Comparison of ENCODE assay signal across 9 mouse cellular contexts in the genomic region with DNA sequence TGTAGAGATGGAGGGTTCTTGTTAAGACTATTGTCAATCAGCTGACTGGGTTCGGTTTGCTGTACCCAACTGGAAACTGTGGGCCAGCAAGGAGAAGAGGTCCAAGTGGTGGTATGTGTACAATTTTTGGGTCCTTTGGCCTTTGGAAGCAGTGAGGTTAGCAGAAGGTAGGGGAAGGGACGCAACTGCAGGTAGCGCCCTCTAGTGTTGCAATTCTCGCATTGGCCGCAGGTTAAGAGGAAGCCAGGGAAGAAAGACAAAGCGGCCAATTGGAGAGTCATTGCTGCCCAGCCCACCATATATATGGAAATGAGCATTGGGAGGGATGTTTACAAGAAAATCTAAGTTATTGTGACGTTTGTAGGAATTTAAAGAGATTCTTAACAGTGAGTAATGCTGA. TPM values are rescaled to one million over a fixed set of nuclear protein-coding genes. Genes with fewer than 3 reads are reported as not detected.
DNase-seq lines count a peak whose midpoint lies in the region; ATAC-seq and TF ChIP-seq lines count a peak whose summit lies in the region.
"Had no signal": no experiment of that assay in that cellular context is flagged by ENCODE, and none has a peak within 500 bp of the region (broad histone marks: within the 10 kb centered on the region; RNA-seq: fewer than 3 reads in every experiment).

No protein-coding gene starts in this region.

- peak; percentile 57 for DNase-seq in hindbrain, embryonic 10.5 days (ENCODE audit: low spot score)
- DNase-seq in CD4-positive helper T cell, adult 2 months (ENCODE audit: low read depth, low spot score), result peak; percentile 30
- DNase-seq in adrenal gland, adult 2 months, result peak; percentile 54
- peak; percentile 69 for DNase-seq in gastrocnemius, adult 2 months
- DNase-seq in left cerebral cortex, postnatal 25 days (ENCODE audit: low spot score in 2 of 2), result peak; percentile 13 to 28
- peak; percentile 48 for DNase-seq in neural tube, embryonic 11.5 days (ENCODE audit: low spot score)
- DNase-seq in thymus, postnatal 4 days, result peak; percentile 83

- H3K4me2 ChIP-seq in hindbrain, embryonic 13.5 days, result no peak overlapping the region
- H3K4me2 ChIP-seq in neural tube, embryonic 11.5 days (ENCODE audit: low read depth), result no peak overlapping the region
- H3K4me2 ChIP-seq: embryonic facial prominence, embryonic 12.5 days had no signal

- H3K27ac ChIP-seq in hindbrain, embryonic 10.5 days, result no peak overlapping the region
- no peak overlapping the region for H3K27ac ChIP-seq in hindbrain, embryonic 13.5 days
- H3K27ac ChIP-seq in gastrocnemius, adult 2 months, result no peak overlapping the region
- no peak overlapping the region for H3K27ac ChIP-seq in neural tube, embryonic 11.5 days (ENCODE audit: low read depth, low read length)
- H3K27ac ChIP-seq: embryonic facial prominence, embryonic 12.5 days had no signal

- no peaks in the 10 kb centered on the region for H3K9me3 ChIP-seq in hindbrain, embryonic 10.5 days
- H3K9me3 ChIP-seq in hindbrain, embryonic 13.5 days, result no peaks in the 10 kb centered on the region
- no peaks in the 10 kb centered on the region for H3K9me3 ChIP-seq in neural tube, embryonic 11.5 days (ENCODE audit: control insufficient read depth, low read length)
- H3K9me3 ChIP-seq: embryonic facial prominence, embryonic 12.5 days had no signal

- no peak overlapping the region for H3K4me3 ChIP-seq in hindbrain, embryonic 10.5 days
- H3K4me3 ChIP-seq in hindbrain, embryonic 13.5 days, result no peak overlapping the region
- no peak overlapping the region for H3K4me3 ChIP-seq in gastrocnemius, adult 2 months
- H3K4me3 ChIP-seq in neural tube, embryonic 11.5 days (ENCODE audit: low read depth, low read length), result no peak overlapping the region
- H3K4me3 ChIP-seq: embryonic facial prominence, embryonic 12.5 days had no signal

- no peak for ATAC-seq in hindbrain, embryonic 13.5 days (ENCODE audit: low FRiP score)
- ATAC-seq in neural tube, embryonic 11.5 days (ENCODE audit: insufficient read depth, low FRiP score, low TSS enrichment), result no peak

- no peak overlapping the region for H3K9ac ChIP-seq in hindbrain, embryonic 13.5 days
- H3K9ac ChIP-seq in neural tube, embryonic 11.5 days (ENCODE audit: low read length), result no peak overlapping the region
- H3K9ac ChIP-seq: embryonic facial prominence, embryonic 12.5 days had no signal

- no peaks in the 10 kb centered on the region for H3K36me3 ChIP-seq in hindbrain, embryonic 10.5 days
- no peaks in the 10 kb centered on the region for H3K36me3 ChIP-seq in hindbrain, embryonic 13.5 days
- H3K36me3 ChIP-seq in neural tube, embryonic 11.5 days (ENCODE audit: control insufficient read depth, insufficient read depth, low read length), result no peaks in the 10 kb centered on the region
- H3K36me3 ChIP-seq: embryonic facial prominence, embryonic 12.5 days had no signal

- peak; percentile 89 for TF ChIP-seq CTCF in gastrocnemius, adult 2 months (IDR thresholded peaks at IDR 0.05)

- intact Hi-C loops in gastrocnemius, adult 2 months (cut with DNase I), result loop anchor here (1.0 to 2.0 kb wide), 2 partner anchors 61 to 134 kb away; no protein-coding TSS in a partner anchor
- intact Hi-C loops in left cerebral cortex, postnatal 25 days (cut with DNase I), result loop anchor here (1.0 to 10.0 kb wide), 3 partner anchors 90 to 193 kb away; no protein-coding TSS in a partner anchor

- no peaks in the 10 kb centered on the region for H3K4me1 ChIP-seq in hindbrain, embryonic 10.5 days (replicated peaks)
- no peaks in the 10 kb centered on the region for H3K4me1 ChIP-seq in hindbrain, embryonic 13.5 days (replicated peaks)
- no peaks in the 10 kb centered on the region for H3K4me1 ChIP-seq in neural tube, embryonic 11.5 days (ENCODE audit: control insufficient read depth, insufficient read depth, low read length)
- H3K4me1 ChIP-seq: embryonic facial prominence, embryonic 12.5 days had no signal

- H3K27me3 ChIP-seq in hindbrain, embryonic 10.5 days (ENCODE audit: insufficient read depth, poor library complexity, severe bottlenecking), result no peaks in the 10 kb centered on the region
- H3K27me3 ChIP-seq in hindbrain, embryonic 13.5 days, result no peaks in the 10 kb centered on the region
- no peaks in the 10 kb centered on the region for H3K27me3 ChIP-seq in neural tube, embryonic 11.5 days (ENCODE audit: control insufficient read depth, insufficient read depth, low read length)
- H3K27me3 ChIP-seq: embryonic facial prominence, embryonic 12.5 days had no signal

- 13% methylated on average over 7 of the region's 7 CpGs for WGBS in hindbrain, embryonic 10.5 days
- 15% methylated on average over 7 of the region's 7 CpGs for WGBS in hindbrain, embryonic 13.5 days
- WGBS in neural tube, embryonic 11.5 days, result 11% methylated on average over 7 of the region's 7 CpGs

RNA-seq across cellular contexts. Expression of a gene that starts 23.2 kb away (rescaled TPM):
- 75.8 and 80.5 TPM in 2 replicates for polyA plus RNA-seq in hindbrain, embryonic 10.5 days (2016; fragmentation: Nextera tagmentation; extraction: Ambion mirVana)
- polyA plus RNA-seq in hindbrain, embryonic 13.5 days (2015; fragmentation: Nextera tagmentation; extraction: Ambion mirVana), result 66.3 and 68.8 TPM in 2 replicates
- total RNA-seq in adrenal gland, adult 2 months (2021), result 10 to 100 TPM; 50.1 to 61.7 TPM
- polyA plus RNA-seq in adrenal gland, adult 2 months (2012; rRNA removed), result 78.6 and 87.0 TPM in 2 replicates
- 10 to 100 TPM; 25.5 to 25.8 TPM for total RNA-seq in gastrocnemius, adult 2 months (2021)
- total RNA-seq in left cerebral cortex, postnatal 25 days (2021), result 10 to 100 TPM; 40.0 to 42.5 TPM
- polyA plus RNA-seq in neural tube, embryonic 11.5 days (2014; fragmentation: Nextera tagmentation; extraction: Ambion mirVana), result 77.7 and 81.0 TPM in 2 replicates

RNA-seq across cellular contexts. Expression of a gene that starts 38.5 kb away (rescaled TPM):
- 211 and 234 TPM in 2 replicates for polyA plus RNA-seq in hindbrain, embryonic 10.5 days (2016; fragmentation: Nextera tagmentation; extraction: Ambion mirVana)
- 132 and 137 TPM in 2 replicates for polyA plus RNA-seq in hindbrain, embryonic 13.5 days (2015; fragmentation: Nextera tagmentation; extraction: Ambion mirVana)
- 100 to 1,000 TPM; 126 to 176 TPM for total RNA-seq in adrenal gland, adult 2 months (2021)
- 77.8 and 84.7 TPM in 2 replicates for polyA plus RNA-seq in adrenal gland, adult 2 months (2012; rRNA removed)
- 10 to 100 TPM; 66.9 to 86.2 TPM for total RNA-seq in gastrocnemius, adult 2 months (2021)
- total RNA-seq in left cerebral cortex, postnatal 25 days (2021), result 10 to 100 TPM; 63.8 to 64.2 TPM
- polyA plus RNA-seq in neural tube, embryonic 11.5 days (2014; fragmentation: Nextera tagmentation; extraction: Ambion mirVana), result 193 and 202 TPM in 2 replicates

Comparison
In these comparisons a context has a peak if more than half of its experiments do, and no peak if none do; other contexts are left out.
1. DNase-seq: peak in every context shown above with its lines; median percentile 83 in thymus, postnatal 4 days; 69 in gastrocnemius, adult 2 months; 57 in hindbrain, embryonic 10.5 days; 54 in adrenal gland, adult 2 months; 48 in neural tube, embryonic 11.5 days; 30 in CD4-positive helper T cell, adult 2 months; 20 in left cerebral cortex, postnatal 25 days.